Mouse (Mus musculus) neural tube, embryonic 11.5 days (tissue): ENCODE data around the gene Ablim1. TPM values are rescaled to one million over a fixed set of nuclear protein-coding genes. Genes with fewer than 3 reads are reported as not detected.

Experiments
- ATAC-seq: fragments of 200-750 bp; cut with Nextera tagmentation; 2 replicates; pipeline ENCODE4 v1.8.0; 2017; ENCODE audit warnings: moderate number of reproducible peaks, mild to moderate bottlenecking, moderate TSS enrichment, moderate library complexity; ENCODE audit not compliant: insufficient read depth, low FRiP score, low TSS enrichment
- DNase-seq: peaks from one replicate; pipeline ENCODE4 v3.0.0-alpha.2; 2015; ENCODE audit warnings: low spot score
- H3K27ac ChIP-seq: fragments of 300-500 bp; sonication (generic); 2 replicates; pipeline ENCODE4 v1.5.1; 2014; ENCODE audit warnings: low read depth, mild to moderate bottlenecking, low read length
- H3K27me3 ChIP-seq: fragments of 300-500 bp; sonication (generic); 2 replicates; pipeline ENCODE4 v1.6.1; 2014; ENCODE audit warnings: mild to moderate bottlenecking, low read length, mixed read lengths; ENCODE audit not compliant: control insufficient read depth, insufficient read depth
- H3K36me3 ChIP-seq: fragments of 300-500 bp; sonication (generic); 2 replicates; pipeline ENCODE4 v1.6.1; 2014; ENCODE audit warnings: mild to moderate bottlenecking, low read length, moderate library complexity, mixed read lengths; ENCODE audit not compliant: control insufficient read depth, insufficient read depth
- H3K4me1 ChIP-seq: fragments of 300-500 bp; sonication (generic); 2 replicates; pipeline ENCODE4 v1.6.1; 2014; ENCODE audit warnings: low read length, mixed read lengths; ENCODE audit not compliant: control insufficient read depth, insufficient read depth
- H3K4me2 ChIP-seq: fragments of 300-500 bp; sonication (generic); 2 replicates; pipeline ENCODE4 v1.6.1; 2014; ENCODE audit warnings: low read depth, mild to moderate bottlenecking, moderate library complexity
- H3K4me3 ChIP-seq: fragments of 300-500 bp; sonication (generic); 2 replicates; pipeline ENCODE4 v1.5.1; 2014; ENCODE audit warnings: low read depth, low read length
- H3K9ac ChIP-seq: fragments of 300-500 bp; sonication (generic); 2 replicates; pipeline ENCODE4 v1.6.1; 2014; ENCODE audit warnings: mild to moderate bottlenecking, low read length
- H3K9me3 ChIP-seq: fragments of 300-500 bp; sonication (generic); 2 replicates; pipeline ENCODE4 v1.6.1; 2016; ENCODE audit warnings: low read length; ENCODE audit not compliant: control insufficient read depth
- WGBS: fragments of 180-500 bp; shearing (Covaris S2); extraction: QIAGEN DNeasy Blood & Tissue Kit; methylation state at CpG from one replicate; pipeline ENCODE4 v1.1.7; 2014; 5-methylcytosine and 5-hydroxymethylcytosine counted together
- polyA plus RNA-seq: library from polyadenylated mRNA; unstranded; fragments of >200 nt; fragmentation: Nextera tagmentation; extraction: Ambion mirVana; gene quantifications from 2 replicates; pipeline ENCODE4 v1.2.1, GENCODE M21; 2014

The Ablim1 gene
- polyA plus RNA-seq, 1 experiment from 2014 or later = 24.5 TPM

- no peak overlapping the region for H3K4me2 ChIP-seq
- no peaks in the 10 kb centered on the region for H3K27me3 ChIP-seq
- H3K4me1 ChIP-seq = peaks cover 6% of the 10 kb centered on the region
- no peaks in the 10 kb centered on the region for H3K36me3 ChIP-seq
- H3K4me3 ChIP-seq = no peak overlapping the region
- H3K9ac ChIP-seq = no peak overlapping the region
- H3K27ac ChIP-seq = no peak overlapping the region
- no peaks in the 10 kb centered on the region for H3K9me3 ChIP-seq
- DNase-seq (no peak), ATAC-seq (no peak)
- 86% methylated on average over 16 of the region's 16 CpGs for WGBS
Measured at GRCm38 (mm10) chr19:57271757-57272156, 43.0 kb downstream of the Ablim1 start.

- no peaks in the 10 kb centered on the region for H3K27me3 ChIP-seq
- ATAC-seq (no peak), DNase-seq (no peak)
- H3K4me1 ChIP-seq = peaks cover 5% of the 10 kb centered on the region; the same call in 1 of the 2 replicates
- WGBS = 90% methylated on average over 6 of the region's 6 CpGs
- no peak overlapping the region for H3K9ac ChIP-seq
- H3K4me3 ChIP-seq = no peak overlapping the region
- no peaks in the 10 kb centered on the region for H3K9me3 ChIP-seq
- H3K4me2 ChIP-seq = no peak overlapping the region
- H3K36me3 ChIP-seq = no peaks in the 10 kb centered on the region
- H3K27ac ChIP-seq = no peak overlapping the region
Measured at GRCm38 (mm10) chr19:57270711-57271110, 44.0 kb downstream of the Ablim1 start.

GRCm38 (mm10) chr19:57269791-57270190 lies 44.9 kb downstream of the Ablim1 start:
- WGBS = 69% methylated on average over 6 of the region's 6 CpGs
- H3K27me3 ChIP-seq = no peaks in the 10 kb centered on the region
- H3K9ac ChIP-seq = no peak overlapping the region
- H3K27ac ChIP-seq = no peak overlapping the region
- H3K9me3 ChIP-seq = no peaks in the 10 kb centered on the region
- peaks cover 3% of the 10 kb centered on the region; the same call in 1 of the 2 replicates for H3K4me1 ChIP-seq
- H3K36me3 ChIP-seq = no peaks in the 10 kb centered on the region
- H3K4me2 ChIP-seq = no peak overlapping the region
- no peak overlapping the region for H3K4me3 ChIP-seq
- no peak for ATAC-seq
- DNase-seq = no peak

GRCm38 (mm10) chr19:57267531-57267930 lies 47.2 kb downstream of the Ablim1 start:
- no peak overlapping the region for H3K4me2 ChIP-seq
- ATAC-seq = no peak
- no peak for DNase-seq
- H3K4me3 ChIP-seq = no peak overlapping the region
- no peaks in the 10 kb centered on the region for H3K27me3 ChIP-seq
- H3K9ac ChIP-seq = no peak overlapping the region
- 77% methylated on average over 5 of the region's 5 CpGs for WGBS
- H3K36me3 ChIP-seq = no peaks in the 10 kb centered on the region
- no peak overlapping the region for H3K27ac ChIP-seq
- H3K4me1 ChIP-seq = no peaks in the 10 kb centered on the region; the same call in 1 of the 2 replicates
- no peaks in the 10 kb centered on the region for H3K9me3 ChIP-seq

GRCm38 (mm10) chr19:57266374-57267085 lies 48.2 kb downstream of the Ablim1 start:
- WGBS = 86% methylated on average over 10 of the region's 10 CpGs
- H3K9ac ChIP-seq = no peak overlapping the region
- H3K9me3 ChIP-seq = no peaks in the 10 kb centered on the region
- H3K27ac ChIP-seq = no peak overlapping the region
- no peak overlapping the region for H3K4me3 ChIP-seq
- no peak for ATAC-seq
- no peaks in the 10 kb centered on the region for H3K36me3 ChIP-seq
- H3K4me2 ChIP-seq = no peak overlapping the region
- no peak for DNase-seq
- no peaks in the 10 kb centered on the region; the same call in 1 of the 2 replicates for H3K4me1 ChIP-seq
- no peaks in the 10 kb centered on the region for H3K27me3 ChIP-seq

GRCm38 (mm10) chr19:57264296-57264947 lies 50.3 kb downstream of the Ablim1 start:
- WGBS = 65% methylated on average over 15 of the region's 15 CpGs
- ATAC-seq (no peak), DNase-seq (no peak)
- Histone ChIP-seq H3K9ac (no peak overlapping the region), H3K4me2 (no peak overlapping the region), H3K4me1 (no peaks in the 10 kb centered on the region; the same call in 1 of the 2 replicates), H3K9me3 (no peaks in the 10 kb centered on the region), H3K27ac (no peak overlapping the region), H3K4me3 (no peak overlapping the region), H3K36me3 (no peaks in the 10 kb centered on the region), H3K27me3 (no peaks in the 10 kb centered on the region)

- no peak overlapping the region for H3K9ac ChIP-seq
- H3K4me3 ChIP-seq = no peak overlapping the region
- DNase-seq = no peak
- no peak overlapping the region for H3K27ac ChIP-seq
- 89% methylated on average over 12 of the region's 12 CpGs for WGBS
- H3K9me3 ChIP-seq = no peaks in the 10 kb centered on the region
- no peak overlapping the region for H3K4me2 ChIP-seq
- no peaks in the 10 kb centered on the region for H3K36me3 ChIP-seq
- H3K27me3 ChIP-seq = no peaks in the 10 kb centered on the region
- H3K4me1 ChIP-seq = no peaks in the 10 kb centered on the region
- no peak for ATAC-seq
Measured at GRCm38 (mm10) chr19:57257801-57258200, 56.9 kb downstream of the Ablim1 start.

GRCm38 (mm10) chr19:57256666-57257065 lies 58.1 kb downstream of the Ablim1 start:
- Histone ChIP-seq H3K4me3 (no peak overlapping the region), H3K4me1 (no peaks in the 10 kb centered on the region), H3K9ac (no peak overlapping the region), H3K27ac (no peak overlapping the region), H3K4me2 (no peak overlapping the region), H3K36me3 (no peaks in the 10 kb centered on the region), H3K9me3 (no peaks in the 10 kb centered on the region), H3K27me3 (no peaks in the 10 kb centered on the region)
- ATAC-seq (no peak), DNase-seq (no peak)
- 69% methylated on average over 9 of the region's 9 CpGs for WGBS

- DNase-seq = no peak
- Histone ChIP-seq H3K4me2 (no peak overlapping the region), H3K9ac (no peak overlapping the region), H3K27ac (no peak overlapping the region), H3K4me3 (no peak overlapping the region), H3K36me3 (no peaks in the 10 kb centered on the region), H3K27me3 (no peaks in the 10 kb centered on the region), H3K4me1 (no peaks in the 10 kb centered on the region), H3K9me3 (no peaks in the 10 kb centered on the region)
- 77% methylated on average over 8 of the region's 8 CpGs for WGBS
- no peak for ATAC-seq
Measured at GRCm38 (mm10) chr19:57255157-57255556, 59.6 kb downstream of the Ablim1 start.
